Mouse (Mus musculus) ES-Bruce4 (cell line): ENCODE results near the gene Syf2.

Experiments
- CTCF ChIP-seq: IDR thresholded peaks from one replicate; pipeline ENCODE4 v1.8.1; 2011; ENCODE audit warnings: low read depth, low read length
- EP300 ChIP-seq: IDR thresholded peaks from 2 replicates; pipeline ENCODE4 v1.6.1; 2011; ENCODE audit warnings: low read depth, low read length; ENCODE audit not compliant: insufficient read depth

DNA sequence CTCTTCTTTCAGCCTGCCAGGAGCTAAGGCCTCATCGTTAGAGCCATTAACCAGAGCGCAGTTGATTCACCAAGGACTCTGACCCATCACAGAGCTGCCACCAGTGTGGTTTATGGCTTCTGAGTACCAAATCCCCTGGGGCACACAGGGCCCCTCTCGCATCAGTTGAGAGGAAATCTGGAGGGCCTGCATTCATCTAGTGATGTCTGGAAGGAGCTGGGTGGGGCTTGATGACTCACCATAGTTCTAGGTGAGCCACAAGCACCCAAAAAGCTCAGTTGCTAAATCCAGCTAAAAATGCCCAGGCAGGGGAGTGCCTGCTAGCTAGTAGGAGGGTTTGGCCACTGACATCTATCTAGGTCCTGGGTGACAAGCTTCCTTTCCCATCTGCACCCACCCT is 25.1 kb downstream of the Syf2 start:
- no peak for TF ChIP-seq CTCF
- TF ChIP-seq EP300 = no peak
